Mouse (Mus musculus) myocyte (in vitro differentiated cells): ENCODE data around the gene Pym1. TPM values are rescaled to one million over a fixed set of nuclear protein-coding genes. Genes with fewer than 3 reads are reported as not detected.

Experiments used
- H3K27me3 ChIP-seq: one replicate; pipeline ENCODE4 v1.6.1; 2011; ENCODE audit not compliant: control insufficient read depth, insufficient read depth, insufficient read length
- H3K36me3 ChIP-seq: one replicate; pipeline ENCODE4 v1.6.1; 2011; ENCODE audit not compliant: control insufficient read depth, insufficient read depth
- H3K4me2 ChIP-seq: one replicate; pipeline ENCODE4 v1.6.1; 2011; ENCODE audit warnings: low read depth, control low read depth
- H3K4me3 ChIP-seq: one replicate; pipeline ENCODE4 v1.5.1; 2011; ENCODE audit warnings: mild to moderate bottlenecking, control low read depth, moderate library complexity
- H3K79me2 ChIP-seq: one replicate; pipeline ENCODE4 v1.6.1; 2011; ENCODE audit not compliant: control insufficient read depth, insufficient read depth
- H3ac ChIP-seq: one replicate; pipeline ENCODE4 v1.6.1; 2011; ENCODE audit not compliant: control insufficient read depth, insufficient read length
- CEBPB ChIP-seq: IDR thresholded peaks from 2 replicates; pipeline ENCODE4 v1.6.1; 2011; ENCODE audit warnings: mild to moderate bottlenecking, moderate library complexity; ENCODE audit not compliant: poor library complexity, insufficient read depth, severe bottlenecking
- E2F4 ChIP-seq: IDR thresholded peaks from one replicate; pipeline ENCODE4 v1.6.1; 2011; ENCODE audit warnings: mild to moderate bottlenecking, control low read depth, moderate library complexity; ENCODE audit not compliant: insufficient read depth
- MAX ChIP-seq: IDR thresholded peaks from one replicate; pipeline ENCODE4 v1.6.1; 2011; ENCODE audit warnings: low read depth, mild to moderate bottlenecking, control low read depth
- MYOD1 ChIP-seq, 3 experiments: IDR thresholded peaks; one replicate each; pipeline ENCODE4 v1.6.1; 2011; ENCODE audit warnings: control low read depth in 2 of 3, low read depth in 2 of 3, mild to moderate bottlenecking in 2 of 3, moderate library complexity in 1 of 3; ENCODE audit not compliant: insufficient read length in 2 of 3, control insufficient read depth in 1 of 3
- MYOG ChIP-seq, 3 experiments: IDR thresholded peaks; one replicate each; pipeline ENCODE4 v1.6.1; 2011; ENCODE audit warnings: control low read depth in 2 of 3, low read depth in 2 of 3, mild to moderate bottlenecking in 2 of 3; ENCODE audit not compliant: insufficient read length in 2 of 3, control insufficient read depth in 1 of 3, insufficient read depth in 1 of 3
- POLR2A ChIP-seq: IDR thresholded peaks from one replicate; pipeline ENCODE4 v1.6.1; 2011; ENCODE audit warnings: low read depth, mild to moderate bottlenecking, control low read depth, moderate library complexity; ENCODE audit not compliant: insufficient read length
- POLR2AphosphoS2 ChIP-seq: IDR thresholded peaks from one replicate; pipeline ENCODE4 v1.6.1; 2011; ENCODE audit warnings: low read depth, control low read depth; ENCODE audit not compliant: insufficient read length
- REST ChIP-seq: IDR thresholded peaks from one replicate; pipeline ENCODE4 v1.6.1; 2011; ENCODE audit warnings: mild to moderate bottlenecking, control low read depth, moderate library complexity; ENCODE audit not compliant: insufficient read depth, insufficient read length
- SRF ChIP-seq: IDR thresholded peaks from one replicate; pipeline ENCODE4 v1.6.1; 2011; ENCODE audit warnings: low read depth; ENCODE audit not compliant: control insufficient read depth, insufficient read length
- TCF12 ChIP-seq: IDR thresholded peaks from one replicate; pipeline ENCODE4 v1.6.1; 2011; ENCODE audit warnings: mild to moderate bottlenecking, control low read depth; ENCODE audit not compliant: poor library complexity, insufficient read depth, severe bottlenecking
- TCF3 ChIP-seq: IDR thresholded peaks from one replicate; pipeline ENCODE4 v1.6.1; 2011; ENCODE audit warnings: low read depth, control low read depth; ENCODE audit not compliant: insufficient read length
- USF1 ChIP-seq: IDR thresholded peaks from one replicate; pipeline ENCODE4 v1.6.1; 2011; ENCODE audit warnings: low read depth, mild to moderate bottlenecking, control low read depth, moderate library complexity
- polyA plus RNA-seq: library from polyadenylated mRNA; unstranded; fragments of >200 nt; fragmentation: generic; extraction: Trizol; gene quantifications from one replicate; pipeline ENCODE4 v1.2.1, GENCODE M21; 2012; ENCODE audit warnings: missing spikeins

Gene Pym1
- polyA plus RNA-seq, result 32.6 TPM

DNA sequence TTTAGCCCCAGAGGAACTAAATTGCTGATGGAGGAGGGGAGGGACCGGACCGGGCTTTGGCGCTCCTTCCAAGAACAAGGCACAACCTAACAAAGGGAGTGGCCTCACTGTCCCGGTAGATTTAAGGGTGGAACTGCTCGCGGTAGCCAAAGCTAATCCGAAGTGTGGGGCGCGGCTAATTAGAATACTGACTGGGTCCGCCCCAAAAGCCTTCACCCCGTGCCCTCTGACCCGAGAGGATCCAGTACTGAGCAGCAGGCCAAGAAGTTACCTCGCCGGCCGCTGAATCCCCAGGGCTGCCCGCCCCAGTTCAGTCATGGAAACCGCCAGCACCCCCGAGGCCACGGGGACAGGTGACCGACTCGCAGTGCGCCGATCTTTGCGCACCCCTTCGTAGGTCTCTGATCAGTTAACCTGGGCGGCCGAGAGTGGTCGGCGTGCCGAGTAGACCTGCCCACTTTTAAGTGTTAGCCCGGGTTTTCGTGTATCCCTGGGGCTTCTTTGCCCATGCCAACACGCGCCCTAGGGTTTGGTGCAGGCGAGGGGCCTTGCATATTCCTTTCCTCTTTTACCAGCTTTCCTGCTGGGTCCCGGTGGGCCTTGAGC, at the start of gene Pym1:
TSS of gene Pym1 (plus strand) at position 244 of the 606 bp plus-strand sequence.
- H3K4me2 ChIP-seq, result peak within 1 kb of the TSS; percentile 82
- H3K36me3 ChIP-seq, result no peaks in the 10 kb centered on the region
- H3K79me2 ChIP-seq, result peaks cover 43% of the 10 kb centered on the region
- TF ChIP-seq MYOG (IDR thresholded peaks at IDR 0.05; ENCODE audit: control insufficient read depth in 1 of 3, insufficient read depth in 1 of 3, insufficient read length in 2 of 3, low read depth in 2 of 3) (no peak), SRF (no peak), POLR2AphosphoS2 (no peak), E2F4 (no peak), TCF3 (no peak), POLR2A (peak; percentile 55), CEBPB (no peak), USF1 (no peak)
- no peaks in the 10 kb centered on the region for H3K27me3 ChIP-seq
- H3ac ChIP-seq, result peak within 1 kb of the TSS; percentile 22
- H3K4me3 ChIP-seq, result peak within 1 kb of the TSS; percentile 94

DNA sequence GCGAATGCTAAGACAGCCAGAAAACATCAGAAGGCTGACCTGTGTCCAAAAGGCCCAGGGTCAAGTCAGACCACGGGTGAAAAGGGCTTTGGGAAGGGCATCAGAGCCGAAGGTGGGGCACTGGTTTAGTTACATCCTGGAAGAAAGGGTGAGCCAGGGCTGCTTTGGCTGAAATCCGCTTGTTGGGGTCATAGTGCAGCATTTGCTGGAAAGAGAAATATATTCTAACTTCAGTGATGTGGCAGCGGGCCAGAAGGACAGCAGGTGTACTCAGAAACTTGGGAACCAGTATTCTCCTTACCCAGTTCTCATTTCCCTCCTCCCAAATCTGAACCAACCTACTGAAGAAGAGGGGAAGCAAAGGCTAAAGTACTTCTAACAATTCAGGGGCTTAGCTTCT, 48.7 kb upstream of the Pym1 start:
- no peak for TF ChIP-seq REST
- no peak for TF ChIP-seq MYOG (IDR thresholded peaks at IDR 0.05; ENCODE audit: control insufficient read depth in 1 of 3, insufficient read depth in 1 of 3, insufficient read length in 2 of 3, low read depth in 2 of 3)
- TF ChIP-seq MYOD1 (IDR thresholded peaks at IDR 0.05; ENCODE audit: control insufficient read depth in 1 of 3, insufficient read length in 2 of 3, low read depth in 2 of 3), result no peak
- TF ChIP-seq MAX, result no peak
- TF ChIP-seq POLR2AphosphoS2, result no peak
- no peak for TF ChIP-seq POLR2A
- TF ChIP-seq TCF3, result no peak
- no peak for TF ChIP-seq CEBPB
- TF ChIP-seq TCF12, result no peak
- no peak for TF ChIP-seq USF1
- TF ChIP-seq SRF, result no peak
- no peak for TF ChIP-seq E2F4
- H3K4me3 ChIP-seq, result no peak overlapping the region
- H3ac ChIP-seq, result no peak overlapping the region
- H3K36me3 ChIP-seq, result peaks cover 21% of the 10 kb centered on the region
- peaks cover 23% of the 10 kb centered on the region for H3K79me2 ChIP-seq
- no peaks in the 10 kb centered on the region for H3K27me3 ChIP-seq
- no peak overlapping the region for H3K4me2 ChIP-seq

GRCm38 (mm10) chr10:128699611-128700010, 48.1 kb upstream of the Pym1 start:
- TF ChIP-seq SRF (no peak), POLR2A (no peak), E2F4 (no peak), MYOD1 (IDR thresholded peaks at IDR 0.05; ENCODE audit: control insufficient read depth in 1 of 3, insufficient read length in 2 of 3, low read depth in 2 of 3) (no peak), CEBPB (no peak), REST (no peak), MAX (no peak), USF1 (no peak), POLR2AphosphoS2 (no peak), MYOG (IDR thresholded peaks at IDR 0.05; ENCODE audit: control insufficient read depth in 1 of 3, insufficient read depth in 1 of 3, insufficient read length in 2 of 3, low read depth in 2 of 3) (no peak), TCF3 (no peak), TCF12 (no peak)
- peaks cover 21% of the 10 kb centered on the region for H3K36me3 ChIP-seq
- H3K4me2 ChIP-seq, result no peak overlapping the region
- peaks cover 22% of the 10 kb centered on the region for H3K79me2 ChIP-seq
- no peak overlapping the region for H3ac ChIP-seq
- no peaks in the 10 kb centered on the region for H3K27me3 ChIP-seq
- no peak overlapping the region for H3K4me3 ChIP-seq

- H3K4me3 ChIP-seq, result no peak overlapping the region
- H3ac ChIP-seq, result no peak overlapping the region
- H3K36me3 ChIP-seq, result peaks cover 21% of the 10 kb centered on the region
- TF ChIP-seq POLR2A (no peak), REST (no peak), USF1 (peak; percentile 55), TCF12 (peak; percentile 66), MYOG (IDR thresholded peaks at IDR 0.05; ENCODE audit: control insufficient read depth in 1 of 3, insufficient read depth in 1 of 3, insufficient read length in 2 of 3, low read depth in 2 of 3) (peak; percentile 23 to 74 (median 60)), POLR2AphosphoS2 (no peak), MAX (no peak), SRF (no peak), MYOD1 (IDR thresholded peaks at IDR 0.05; ENCODE audit: control insufficient read depth in 1 of 3, insufficient read length in 2 of 3, low read depth in 2 of 3) (peak; percentile 5 to 85 (median 81)), CEBPB (no peak), TCF3 (no peak), E2F4 (no peak)
- H3K79me2 ChIP-seq, result peaks cover 12% of the 10 kb centered on the region
- H3K27me3 ChIP-seq, result no peaks in the 10 kb centered on the region
- H3K4me2 ChIP-seq, result no peak overlapping the region
Observed at GRCm38 (mm10) chr10:128700712-128701111, 47.0 kb upstream of the Pym1 start.

DNA sequence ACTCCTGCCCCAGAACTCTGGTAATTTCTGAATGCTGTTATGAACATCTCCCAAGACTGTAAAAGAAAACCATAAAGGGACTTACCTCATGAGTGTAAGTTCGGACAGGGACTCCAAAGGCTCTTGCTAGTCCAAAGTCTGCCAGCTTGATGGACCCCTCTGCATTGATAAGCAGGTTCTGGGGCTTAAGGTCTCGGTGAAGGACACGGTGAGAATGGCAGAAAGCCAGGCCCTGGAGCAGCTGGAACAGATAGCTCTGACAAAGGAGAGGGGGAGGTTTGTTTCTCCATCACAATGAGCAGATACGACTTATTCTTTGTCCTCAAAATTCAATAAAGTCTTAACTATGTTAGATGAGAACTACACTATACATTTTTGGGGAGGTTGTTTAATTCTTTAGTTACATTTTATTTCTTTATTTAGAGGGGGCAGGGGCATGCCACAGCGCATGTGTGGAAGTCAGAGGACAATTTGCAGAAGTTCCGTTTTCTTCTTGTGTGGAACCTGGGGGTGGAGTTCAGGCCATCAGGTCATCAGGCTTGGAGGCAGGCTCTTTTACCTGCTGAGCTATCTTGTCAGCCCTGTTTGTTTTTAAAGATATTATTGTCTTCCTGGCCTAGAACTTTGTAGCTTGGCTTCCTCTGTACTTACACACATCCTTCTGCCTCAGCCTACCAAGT, 45.2 kb upstream of the Pym1 start:
- Histone ChIP-seq H3ac (no peak overlapping the region), H3K27me3 (no peaks in the 10 kb centered on the region), H3K4me2 (peak overlapping the region; percentile 2), H3K4me3 (no peak overlapping the region), H3K79me2 (peaks cover 12% of the 10 kb centered on the region), H3K36me3 (peaks cover 21% of the 10 kb centered on the region)
- TF ChIP-seq POLR2AphosphoS2 (no peak), MYOG (IDR thresholded peaks at IDR 0.05; ENCODE audit: control insufficient read depth in 1 of 3, insufficient read depth in 1 of 3, insufficient read length in 2 of 3, low read depth in 2 of 3) (peak in 1 of 3 experiments; percentile 20), MYOD1 (IDR thresholded peaks at IDR 0.05; ENCODE audit: control insufficient read depth in 1 of 3, insufficient read length in 2 of 3, low read depth in 2 of 3) (peak in 1 of 3 experiments; percentile 27)
